Mouse (Mus musculus) thymus, adult 2 months (tissue): Measurements from ENCODE around the gene Arpc4.

Experiments
- CTCF ChIP-seq: fragments of 200-500 bp; IDR thresholded peaks from 2 replicates; pipeline ENCODE4 v1.5.1; 2012; ENCODE audit warnings: mild to moderate bottlenecking, control low read depth, low read length, moderate library complexity, borderline replicate concordance; ENCODE audit not compliant: control insufficient read depth, poor library complexity, insufficient read depth; ENCODE audit errors: extremely low read depth
- POLR2A ChIP-seq: fragments of 200-500 bp; IDR thresholded peaks from 2 replicates; pipeline ENCODE4 v1.6.1; 2012; ENCODE audit warnings: mild to moderate bottlenecking, low read length, control low read depth, moderate library complexity; ENCODE audit not compliant: control insufficient read depth, poor library complexity, insufficient read depth; ENCODE audit errors: extremely low read depth

DNA sequence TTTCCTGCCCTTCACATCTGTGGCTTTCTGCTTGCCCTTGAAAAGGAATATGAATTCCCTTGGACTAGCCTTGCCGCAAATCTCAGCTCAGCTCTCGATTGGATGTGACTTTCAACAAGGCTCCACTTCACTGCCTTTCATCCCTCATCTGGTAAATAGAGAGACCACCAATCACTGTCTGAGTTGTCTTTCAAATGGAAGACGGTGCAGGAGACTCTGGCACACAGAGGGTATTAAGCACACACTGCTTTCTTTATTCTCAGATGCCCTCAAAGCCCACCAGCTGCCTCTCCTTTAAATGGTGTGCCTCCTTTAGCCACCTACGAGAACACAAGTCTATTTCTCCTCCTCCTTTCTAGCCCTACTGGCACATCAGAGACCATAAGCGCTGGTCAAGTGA lies 9.3 kb upstream of the Arpc4 start:
- TF ChIP-seq CTCF (no peak), POLR2A (no peak)
